ENCODE assay signal across 14 mouse cellular contexts in the genomic region with DNA sequence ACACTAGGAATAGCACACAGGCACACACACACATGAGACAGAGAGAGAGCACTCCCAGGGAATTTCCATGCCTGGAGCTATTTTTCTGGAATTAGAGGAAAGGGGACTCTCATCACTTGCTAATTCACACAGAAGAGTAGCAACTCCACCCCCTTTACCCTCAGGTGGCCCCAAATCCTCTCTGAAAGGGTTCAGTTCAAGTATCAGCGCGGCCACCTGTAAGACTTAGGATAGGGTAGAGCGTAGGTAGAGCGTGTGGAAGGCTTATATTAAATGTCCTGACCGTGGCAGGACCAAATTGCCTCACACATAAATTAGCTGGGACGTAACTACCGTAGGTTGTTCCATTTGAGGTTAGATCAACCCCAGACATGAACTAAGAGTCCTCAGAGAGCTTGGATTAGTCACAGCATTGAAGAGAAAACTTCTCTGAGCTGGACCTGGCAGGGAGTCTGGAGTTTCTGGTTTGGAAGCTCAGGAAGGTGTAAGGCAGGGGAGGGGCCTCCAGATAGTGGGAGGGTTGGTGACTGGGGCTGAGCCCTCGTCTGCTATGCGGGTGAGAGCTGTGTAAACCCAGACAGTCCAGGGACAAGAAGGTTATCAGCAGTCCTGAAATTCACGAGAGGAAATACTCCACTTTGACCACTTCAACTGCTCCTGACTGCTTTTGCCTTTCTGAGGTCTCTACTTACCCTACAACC. TPM values are rescaled to one million over a fixed set of nuclear protein-coding genes. Genes with fewer than 3 reads are reported as not detected.
A peak's percentile ranks its signal among the peaks of the same experiment; 100 is the strongest.
DNase-seq lines count a peak whose midpoint lies in the region; ATAC-seq and TF ChIP-seq lines count a peak whose summit lies in the region.
"Had no signal": no experiment of that assay in that cellular context is flagged by ENCODE, and none has a peak within 500 bp of the region (broad histone marks: within the 10 kb centered on the region; RNA-seq: fewer than 3 reads in every experiment).

No protein-coding gene starts in this region.

- no peak for TF ChIP-seq CTCF in gastrocnemius, adult 2 months (IDR thresholded peaks at IDR 0.05)

- no peaks in the 10 kb centered on the region for H3K9me3 ChIP-seq in hindbrain, embryonic 15.5 days
- H3K9me3 ChIP-seq in hindbrain, embryonic 13.5 days = no peaks in the 10 kb centered on the region
- H3K9me3 ChIP-seq in liver, embryonic 12.5 days (replicated peaks) = no peaks in the 10 kb centered on the region

- H3K27ac ChIP-seq in hindbrain, embryonic 15.5 days (replicated peaks) = no peak overlapping the region
- no peak overlapping the region for H3K27ac ChIP-seq in hindbrain, embryonic 13.5 days
- no peak overlapping the region for H3K27ac ChIP-seq in liver, embryonic 12.5 days
- no peak overlapping the region for H3K27ac ChIP-seq in gastrocnemius, adult 2 months

- 45% methylated on average over 10 of the region's 10 CpGs for WGBS in hindbrain, embryonic 15.5 days
- WGBS in hindbrain, embryonic 13.5 days = 37% methylated on average over 10 of the region's 10 CpGs
- 35% methylated on average over 10 of the region's 10 CpGs for WGBS in liver, embryonic 12.5 days (ENCODE audit: insufficient replicate concordance)

- DNase-seq in R1 (ENCODE audit: low read depth, low spot score) = peak; percentile 68
- DNase-seq in lung, postnatal 36 days = peak; percentile 75
- no peak for DNase-seq in gastrocnemius, adult 2 months
- DNase-seq in yolk sac, embryonic 10.5 days (ENCODE audit: low spot score) = no peak
- DNase-seq in heart, postnatal 10 days = no peak
- DNase-seq: adrenal gland, postnatal 10 days; forebrain, postnatal 0 days had no signal

- intact Hi-C loops in gastrocnemius, adult 2 months (cut with DNase I) = no loop called here
- intact Hi-C loops in heart, postnatal 10 days (cut with DNase I) = no loop called here

- H3K27me3 ChIP-seq in hindbrain, embryonic 15.5 days = no peaks in the 10 kb centered on the region
- H3K27me3 ChIP-seq in hindbrain, embryonic 13.5 days = no peaks in the 10 kb centered on the region
- H3K27me3 ChIP-seq in liver, embryonic 12.5 days (replicated peaks) = peaks cover 7% of the 10 kb centered on the region

- peaks cover 42% of the 10 kb centered on the region for H3K36me3 ChIP-seq in hindbrain, embryonic 15.5 days
- peaks cover 75% of the 10 kb centered on the region for H3K36me3 ChIP-seq in hindbrain, embryonic 13.5 days
- peaks cover 41% of the 10 kb centered on the region for H3K36me3 ChIP-seq in liver, embryonic 12.5 days

- H3K9ac ChIP-seq in hindbrain, embryonic 15.5 days = no peak overlapping the region
- no peak overlapping the region for H3K9ac ChIP-seq in hindbrain, embryonic 13.5 days
- no peak overlapping the region for H3K9ac ChIP-seq in liver, embryonic 12.5 days
- H3K9ac ChIP-seq: forebrain, postnatal 0 days had no signal

- 0 out of 2 replicates have a peak, but pooled peaks have one; percentile 21 for ATAC-seq in hindbrain, embryonic 15.5 days (ENCODE audit: low FRiP score, low read depth)
- ATAC-seq in hindbrain, embryonic 13.5 days (ENCODE audit: low FRiP score) = no peak
- ATAC-seq in liver, embryonic 12.5 days = peak; percentile 44
- ATAC-seq: forebrain, postnatal 0 days had no signal

- no peak overlapping the region for H3K4me3 ChIP-seq in hindbrain, embryonic 15.5 days
- H3K4me3 ChIP-seq in hindbrain, embryonic 13.5 days = no peak overlapping the region
- no peak overlapping the region for H3K4me3 ChIP-seq in liver, embryonic 12.5 days
- H3K4me3 ChIP-seq in gastrocnemius, adult 2 months = no peak overlapping the region

- no peak overlapping the region for H3K4me2 ChIP-seq in hindbrain, embryonic 15.5 days
- H3K4me2 ChIP-seq in hindbrain, embryonic 13.5 days = no peak overlapping the region
- H3K4me2 ChIP-seq in liver, embryonic 12.5 days = 0 out of 2 replicates have a peak overlapping the region, but pooled peaks have one; percentile 12

- H3K4me1 ChIP-seq in hindbrain, embryonic 15.5 days (replicated peaks) = no peaks in the 10 kb centered on the region
- no peaks in the 10 kb centered on the region for H3K4me1 ChIP-seq in hindbrain, embryonic 13.5 days (replicated peaks)
- peaks cover 30% of the 10 kb centered on the region for H3K4me1 ChIP-seq in liver, embryonic 12.5 days

RNA-seq across cellular contexts. Expression of a gene that starts 0.6 kb away (rescaled TPM):
- 2.0 and 2.1 TPM in 2 replicates for polyA plus RNA-seq in hindbrain, embryonic 15.5 days (2015; fragmentation: Nextera tagmentation; extraction: Ambion mirVana)
- 1.7 and 1.8 TPM in 2 replicates for polyA plus RNA-seq in hindbrain, embryonic 13.5 days (2015; fragmentation: Nextera tagmentation; extraction: Ambion mirVana)
- 0.06 and 0.11 TPM in 2 replicates for polyA plus RNA-seq in liver, embryonic 12.5 days (2016; fragmentation: Nextera tagmentation; extraction: Ambion mirVana)
- 1 to 10 TPM in 1 of 2 experiments, under 1 TPM in 1; 0.69 to 1.1 TPM for total RNA-seq in gastrocnemius, adult 2 months (2021)
- under 1 TPM; 0.12 to 0.29 TPM for total RNA-seq in heart, postnatal 10 days (2021)

RNA-seq across cellular contexts. Expression of a gene that starts 8.6 kb away (rescaled TPM):
- polyA plus RNA-seq in hindbrain, embryonic 15.5 days (2015; fragmentation: Nextera tagmentation; extraction: Ambion mirVana) = 75.2 and 82.7 TPM in 2 replicates
- polyA plus RNA-seq in hindbrain, embryonic 13.5 days (2015; fragmentation: Nextera tagmentation; extraction: Ambion mirVana) = 82.5 and 86.0 TPM in 2 replicates
- polyA plus RNA-seq in liver, embryonic 12.5 days (2016; fragmentation: Nextera tagmentation; extraction: Ambion mirVana) = 19.6 and 20.4 TPM in 2 replicates
- total RNA-seq in gastrocnemius, adult 2 months (2021) = 10 to 100 TPM; 11.5 to 12.9 TPM
- 10 to 100 TPM; 19.2 to 28.5 TPM for total RNA-seq in heart, postnatal 10 days (2021)

RNA-seq across cellular contexts. Expression of a gene that starts 20.7 kb away (rescaled TPM):
- 235 and 267 TPM in 2 replicates for polyA plus RNA-seq in hindbrain, embryonic 15.5 days (2015; fragmentation: Nextera tagmentation; extraction: Ambion mirVana)
- polyA plus RNA-seq in hindbrain, embryonic 13.5 days (2015; fragmentation: Nextera tagmentation; extraction: Ambion mirVana) = 108 and 144 TPM in 2 replicates
- polyA plus RNA-seq in liver, embryonic 12.5 days (2016; fragmentation: Nextera tagmentation; extraction: Ambion mirVana) = 17.0 and 17.3 TPM in 2 replicates
- total RNA-seq in gastrocnemius, adult 2 months (2021) = 1,000 to 10,000 TPM; 1,660 to 1,958 TPM
- 100 to 1,000 TPM; 712 to 721 TPM for total RNA-seq in heart, postnatal 10 days (2021)

RNA-seq across cellular contexts. Expression of a gene that starts 25.0 kb away (rescaled TPM):
- not detected in 2 replicates for polyA plus RNA-seq in hindbrain, embryonic 15.5 days (2015; fragmentation: Nextera tagmentation; extraction: Ambion mirVana)
- polyA plus RNA-seq in hindbrain, embryonic 13.5 days (2015; fragmentation: Nextera tagmentation; extraction: Ambion mirVana) = not detected in 2 replicates
- not detected in 2 replicates for polyA plus RNA-seq in liver, embryonic 12.5 days (2016; fragmentation: Nextera tagmentation; extraction: Ambion mirVana)
- 1 to 10 TPM; 1.8 TPM for total RNA-seq in gastrocnemius, adult 2 months (2021)
- not detected for total RNA-seq in heart, postnatal 10 days (2021)
- total RNA-seq: adrenal gland, postnatal 10 days; ES-E14; forebrain, postnatal 0 days; granulocyte monocyte progenitor cell, adult 5-6 weeks; layer of hippocampus, postnatal 14 days had no signal
- polyA plus RNA-seq: forebrain, postnatal 0 days; kidney, embryonic 14.5 days had no signal

RNA-seq across cellular contexts. Expression of a gene that starts 29.3 kb away (rescaled TPM):
- polyA plus RNA-seq in hindbrain, embryonic 15.5 days (2015; fragmentation: Nextera tagmentation; extraction: Ambion mirVana) = not detected in 2 replicates
- not detected in 2 replicates for polyA plus RNA-seq in hindbrain, embryonic 13.5 days (2015; fragmentation: Nextera tagmentation; extraction: Ambion mirVana)
- polyA plus RNA-seq in liver, embryonic 12.5 days (2016; fragmentation: Nextera tagmentation; extraction: Ambion mirVana) = not detected in 2 replicates
- total RNA-seq in gastrocnemius, adult 2 months (2021) = not detected
- total RNA-seq in heart, postnatal 10 days (2021) = not detected
- total RNA-seq: adrenal gland, postnatal 10 days; ES-E14; forebrain, postnatal 0 days; granulocyte monocyte progenitor cell, adult 5-6 weeks had no signal
- polyA plus RNA-seq: forebrain, postnatal 0 days; kidney, embryonic 14.5 days had no signal

Comparison
In these comparisons a context has a peak if more than half of its experiments do, and no peak if none do; other contexts are left out.
1. DNase-seq: peak in R1 (single experiment) and lung, postnatal 36 days (single experiment); none in gastrocnemius, adult 2 months (single experiment), yolk sac, embryonic 10.5 days (single experiment) and heart, postnatal 10 days (0 of 2).